Mouse (Mus musculus) lung, adult 18-20 months (tissue): ENCODE results near the gene Rabggta.

ENCODE experiments used
- DNase-seq, 2 experiments: peaks; one replicate each; pipeline ENCODE4 v3.0.0; 2022; ENCODE audit warnings: mixed read lengths in 2 of 2

Gene Rabggta

DNA sequence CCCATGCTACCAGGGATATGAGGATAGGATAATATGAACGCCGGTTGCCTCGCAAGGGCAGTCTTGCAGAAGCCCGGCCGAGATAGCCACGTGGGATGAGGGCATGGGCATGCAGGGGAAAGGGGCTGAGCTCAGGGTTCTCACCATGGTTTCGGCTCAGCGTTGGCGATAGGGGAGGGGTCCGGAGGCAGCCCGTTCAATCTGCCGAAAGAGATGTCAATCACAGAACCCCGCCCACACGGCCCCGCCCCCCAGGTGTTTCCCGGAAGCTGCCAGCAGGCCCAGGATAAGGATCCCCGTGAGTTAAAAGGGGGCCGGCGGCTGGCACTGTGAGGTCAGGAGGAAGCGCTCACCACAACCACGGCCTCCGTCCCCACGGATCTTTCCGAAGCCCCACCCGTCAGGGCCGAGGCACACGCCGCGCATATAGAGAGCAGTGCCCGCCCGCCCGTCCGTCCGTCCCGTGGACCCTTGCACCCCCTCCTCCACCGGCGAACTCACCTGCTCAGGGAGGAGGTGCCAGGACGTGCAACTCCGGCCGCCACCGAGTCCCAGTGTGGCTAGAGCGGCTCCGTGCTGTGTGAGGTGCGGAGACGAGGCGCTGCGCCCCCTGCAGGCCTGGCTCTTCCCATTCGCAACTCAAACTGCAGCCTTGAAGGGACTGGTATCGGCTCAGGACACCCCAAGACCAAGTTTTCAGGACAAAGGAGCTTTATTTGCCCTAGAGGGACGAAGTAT, at the start of gene Rabggta:
Gene Rabggta (minus strand): TSS at position 564 of the 738 bp plus-strand sequence.
- peak; percentile 91 to 94 for DNase-seq

- no peak for DNase-seq
Measured at GRCm38 (mm10) chr14:55769087-55769703, 47.1 kb upstream of the Rabggta start.

DNA sequence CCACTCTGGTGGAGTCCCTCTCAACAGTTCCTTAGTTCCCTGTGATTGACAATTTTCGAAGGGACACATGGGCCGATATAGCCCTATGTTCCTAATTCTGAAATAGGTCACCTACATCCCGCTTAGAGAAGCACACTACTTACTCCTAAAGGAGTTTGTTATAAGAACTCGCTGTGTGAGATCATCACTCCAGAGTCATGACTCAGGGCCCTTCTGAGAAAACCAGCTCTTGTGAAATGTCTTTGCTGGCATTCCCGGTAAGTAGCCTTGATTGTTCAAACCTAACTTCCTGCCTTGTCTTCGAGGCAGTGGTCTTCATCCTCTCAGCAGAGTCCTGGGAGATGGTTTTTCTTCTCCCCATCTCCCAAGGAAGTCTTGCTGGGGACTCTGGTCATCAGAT, 46.5 kb upstream of the Rabggta start:
- peak in 1 of 2 experiments; percentile 45 for DNase-seq

GRCm38 (mm10) chr14:55767519-55768414, 45.7 kb upstream of the Rabggta start:
- DNase-seq = peak; percentile 63 to 70

GRCm38 (mm10) chr14:55765696-55766095, 43.6 kb upstream of the Rabggta start, which contains the start of gene Ltb4r1:
Gene Ltb4r1 (plus strand): TSS chr14:55765962.
- DNase-seq = no peak

DNA sequence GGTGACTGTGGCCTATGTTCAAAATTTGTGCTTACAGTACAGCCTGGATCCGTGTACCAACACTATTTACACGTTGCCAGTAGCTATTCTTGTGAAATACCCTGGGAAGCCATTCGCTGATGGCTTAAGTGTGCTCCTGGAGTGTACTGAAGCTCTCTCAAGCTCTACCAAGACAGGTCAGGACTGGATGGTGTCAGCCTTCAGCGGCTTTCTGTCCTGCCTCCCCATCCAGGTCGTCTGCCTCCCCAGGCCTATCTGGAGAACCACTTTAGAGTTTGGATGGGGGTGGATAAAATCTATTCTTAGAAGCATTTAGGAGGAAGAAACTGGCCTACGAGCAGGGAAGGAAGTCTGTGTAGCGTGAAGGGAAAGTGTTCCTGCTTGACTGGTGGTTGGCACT, 41.1 kb upstream of the Rabggta start:
- DNase-seq = peak; percentile 60 to 76

DNA sequence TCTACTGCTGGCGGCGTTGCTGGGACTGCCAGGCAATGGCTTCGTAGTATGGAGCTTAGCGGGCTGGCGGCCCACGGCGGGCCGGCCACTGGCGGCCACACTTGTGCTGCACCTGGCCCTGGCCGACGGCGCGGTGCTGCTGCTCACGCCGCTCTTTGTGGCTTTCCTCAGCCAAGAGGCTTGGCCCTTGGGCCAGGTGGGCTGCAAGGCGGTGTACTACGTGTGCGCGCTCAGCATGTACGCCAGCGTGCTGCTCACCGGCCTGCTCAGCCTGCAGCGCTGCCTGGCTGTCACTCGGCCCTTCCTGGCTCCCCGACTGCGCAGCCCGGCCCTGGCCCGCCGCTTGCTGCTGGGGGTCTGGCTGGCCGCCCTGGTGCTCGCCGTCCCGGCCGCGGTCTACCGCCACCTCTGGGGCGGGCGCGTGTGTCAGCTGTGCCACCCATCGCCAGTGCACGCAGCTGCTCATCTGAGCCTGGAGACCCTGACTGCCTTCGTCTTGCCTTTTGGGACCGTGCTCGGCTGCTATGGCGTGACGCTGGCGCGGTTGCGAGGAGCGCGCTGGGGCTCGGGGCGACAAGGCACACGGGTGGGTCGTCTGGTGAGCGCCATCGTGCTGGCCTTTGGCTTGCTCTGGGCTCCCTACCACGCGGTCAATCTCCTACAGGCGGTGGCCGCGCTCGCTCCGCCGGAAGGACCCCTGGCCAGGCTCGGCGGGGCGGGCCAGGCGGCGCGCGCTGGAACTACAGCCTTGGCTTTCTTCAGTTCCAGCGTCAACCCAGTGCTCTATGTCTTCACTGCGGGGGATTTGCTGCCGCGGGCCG, 40.1 kb upstream of the Rabggta start:
- no peak for DNase-seq

DNA sequence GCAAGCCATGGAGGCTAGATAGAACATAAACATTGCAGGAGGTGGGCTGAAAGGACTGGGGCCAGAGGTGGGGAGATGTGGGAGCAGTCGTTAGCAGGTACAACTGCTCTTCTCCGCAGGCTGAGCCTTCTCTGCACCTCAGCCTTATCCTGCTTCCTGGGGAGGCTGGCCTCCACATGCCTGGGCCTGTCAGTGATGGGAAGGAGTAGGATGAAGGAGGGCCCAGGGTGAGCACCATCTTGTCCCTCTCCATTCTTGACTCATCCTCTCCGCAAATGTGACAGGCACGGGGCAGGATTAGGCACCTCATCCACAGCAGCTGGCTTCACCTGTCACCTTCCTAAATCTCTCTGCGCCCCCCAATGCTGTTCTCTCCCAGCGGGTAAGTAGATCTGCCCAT, 39.1 kb upstream of the Rabggta start, which contains the start of gene Ltb4r2:
Gene Ltb4r2 (plus strand): TSS at position 266 of the 400 bp plus-strand sequence.
- no peak for DNase-seq

- peak; percentile 81 to 88 for DNase-seq
Measured at GRCm38 (mm10) chr14:55760156-55760555, 38.1 kb upstream of the Rabggta start.

- DNase-seq = peak in 1 of 2 experiments; percentile 37
Measured at GRCm38 (mm10) chr14:55758363-55758784, 36.3 kb upstream of the Rabggta start, which contains the start of gene Cideb. Gene Cideb (minus strand): TSS chr14:55758458.

GRCm38 (mm10) chr14:55757566-55757965, 35.5 kb upstream of the Rabggta start:
- DNase-seq = no peak

DNA sequence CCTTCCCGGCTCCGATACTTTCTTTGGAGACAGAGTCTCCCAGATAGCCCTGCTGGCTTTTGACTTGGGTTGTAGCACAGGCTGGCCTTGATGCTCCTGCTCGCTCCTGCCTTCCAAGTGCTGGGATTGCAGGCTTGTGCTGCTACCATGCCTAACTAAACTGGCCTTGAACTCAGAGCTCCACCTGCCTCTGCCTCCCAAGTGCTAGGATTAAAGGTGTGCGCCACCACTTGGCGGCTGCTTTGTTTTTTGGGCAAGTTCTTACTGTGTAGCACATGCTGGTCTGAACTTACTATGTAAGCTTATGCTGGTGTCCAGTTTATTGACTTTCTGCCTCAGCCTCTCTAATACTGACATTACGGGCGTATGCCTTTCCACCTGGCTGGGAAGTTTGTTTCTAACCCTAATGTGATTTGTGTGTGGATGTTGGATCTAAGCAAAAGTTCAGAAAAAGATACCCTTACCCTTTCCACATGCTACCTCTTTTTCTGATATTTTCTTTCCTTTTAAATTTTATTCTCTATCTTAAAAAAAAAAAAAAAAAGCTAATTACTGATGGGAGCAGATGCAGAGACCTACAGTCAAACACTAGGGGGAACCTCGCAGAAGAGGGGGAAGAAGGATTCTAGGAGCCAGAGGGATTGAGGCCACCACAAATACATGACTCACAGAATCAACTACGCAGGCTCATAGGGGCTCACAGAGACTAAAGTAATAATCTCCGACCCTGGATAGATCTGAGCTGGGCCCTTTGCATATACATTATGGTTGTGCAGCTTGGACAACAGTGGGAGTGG, 25.2 kb upstream of the Rabggta start:
- DNase-seq = no peak

GRCm38 (mm10) chr14:55745861-55746237, 23.8 kb upstream of the Rabggta start:
- no peak for DNase-seq

GRCm38 (mm10) chr14:55745180-55745860, 23.3 kb upstream of the Rabggta start, which contains the start of the genes Dhrs1 and Nop9:
Gene Dhrs1 (minus strand): TSS chr14:55745690.
Gene Nop9 (plus strand): TSS chr14:55745693.
- peak; percentile 85 to 88 for DNase-seq

DNA sequence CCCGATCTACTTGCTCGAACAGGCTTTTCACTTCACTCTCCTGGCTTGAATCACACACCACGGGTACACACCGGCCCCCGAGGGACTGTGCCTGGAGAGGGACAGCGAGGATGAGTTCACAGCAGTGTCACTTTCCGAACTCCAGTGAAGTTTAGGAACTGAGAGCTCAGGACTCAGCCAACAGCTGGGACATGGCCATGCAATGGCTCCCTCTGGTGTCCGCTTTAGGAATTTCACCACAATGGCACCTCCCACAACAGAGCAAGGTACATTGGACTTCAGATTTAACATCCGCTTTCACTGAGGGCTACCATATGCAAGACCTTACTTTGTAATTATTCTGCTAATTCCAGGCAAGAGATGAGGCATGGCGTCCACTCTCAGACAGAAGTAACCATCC, 21.6 kb upstream of the Rabggta start:
- DNase-seq = peak; percentile 84 to 86

DNA sequence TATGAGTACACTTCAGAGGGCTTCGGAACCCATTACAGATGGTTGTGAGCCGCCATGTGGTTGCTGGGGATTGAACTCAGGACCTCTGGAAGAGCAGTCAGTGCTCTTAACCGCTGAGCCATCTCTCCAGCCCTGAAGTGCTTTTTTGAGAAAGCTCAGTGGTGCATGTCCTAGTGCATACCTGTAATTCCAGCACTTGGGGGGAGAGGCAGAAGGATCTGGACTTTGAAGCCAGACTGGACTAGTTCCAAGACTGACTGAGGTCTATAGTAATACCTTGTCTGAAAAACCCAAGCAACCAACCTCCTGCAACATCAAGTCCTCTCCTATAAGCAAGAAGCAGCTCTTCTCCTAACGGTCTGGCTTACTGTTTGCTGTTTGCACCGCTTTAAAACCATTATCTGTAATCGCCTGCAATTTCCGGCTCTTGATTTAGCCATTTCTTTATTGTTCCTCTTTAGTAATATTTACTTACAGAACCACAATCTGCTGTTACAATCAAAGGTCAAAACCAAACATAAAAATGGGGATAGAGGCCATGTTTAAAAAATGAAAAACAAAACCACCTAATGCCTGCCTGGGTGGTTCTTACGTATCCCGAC, 15.1 kb upstream of the Rabggta start:
- no peak for DNase-seq

DNA sequence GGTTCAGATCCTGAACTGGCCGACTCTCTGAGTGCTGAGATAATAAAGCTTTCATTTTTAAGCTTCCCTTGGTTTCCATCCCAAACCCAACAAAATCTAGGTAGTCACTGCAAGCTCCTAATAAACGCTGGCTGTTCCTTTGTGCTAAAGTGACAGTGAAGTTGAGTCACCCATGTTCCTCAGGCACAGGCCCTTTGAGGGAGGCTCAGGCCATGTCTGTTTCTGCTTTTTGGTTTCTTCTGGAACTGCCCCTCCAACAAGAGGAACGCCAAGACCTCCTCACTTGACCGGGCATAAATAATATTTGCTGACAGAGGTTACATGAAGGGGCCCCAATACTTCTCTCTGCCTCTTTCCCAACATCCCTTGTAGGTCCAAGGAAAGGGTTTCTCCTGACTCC, 13.7 kb upstream of the Rabggta start:
- no peak for DNase-seq

- DNase-seq = no peak
Measured at GRCm38 (mm10) chr14:55735334-55735733, 13.3 kb upstream of the Rabggta start.

- no peak for DNase-seq
Measured at GRCm38 (mm10) chr14:55734869-55735268, 12.8 kb upstream of the Rabggta start.

- DNase-seq = no peak
Measured at GRCm38 (mm10) chr14:55733889-55734288, 11.8 kb upstream of the Rabggta start.
